Mouse (Mus musculus): ENCODE measurements around the gene Ror1. TPM values are rescaled to one million over a fixed set of nuclear protein-coding genes. Genes with fewer than 3 reads are reported as not detected.

Ror1 gene
- polyA plus RNA-seq, 1 experiment: 0.06 TPM

- no peaks in the 10 kb centered on the region for H3K36me3 ChIP-seq (ENCODE audit: control insufficient read depth, insufficient read depth)
- no peak overlapping the region for H3K4me2 ChIP-seq (ENCODE audit: low read depth)
- H3K27me3 ChIP-seq (ENCODE audit: control insufficient read depth, insufficient read depth, insufficient read length): no peaks in the 10 kb centered on the region
- no peak overlapping the region for H3K4me3 ChIP-seq
- TF ChIP-seq MYOG (IDR thresholded peaks at IDR 0.05; ENCODE audit: control insufficient read depth in 1 of 3, insufficient read depth in 1 of 3, insufficient read length in 2 of 3, low read depth in 2 of 3): no peak
- no peak for TF ChIP-seq POLR2A (IDR thresholded peaks at IDR 0.05; ENCODE audit: insufficient read length, low read depth)
- TF ChIP-seq POLR2AphosphoS2 (IDR thresholded peaks at IDR 0.05; ENCODE audit: insufficient read length, low read depth): no peak
- no peak for TF ChIP-seq CEBPB (IDR thresholded peaks at IDR 0.05; ENCODE audit: insufficient read depth, poor library complexity, severe bottlenecking)
- TF ChIP-seq USF1 (IDR thresholded peaks at IDR 0.05; ENCODE audit: low read depth): no peak
- TF ChIP-seq SRF (IDR thresholded peaks at IDR 0.05; ENCODE audit: control insufficient read depth, insufficient read length, low read depth): no peak
- TF ChIP-seq TCF3 (IDR thresholded peaks at IDR 0.05; ENCODE audit: insufficient read length, low read depth): no peak
- no peak for TF ChIP-seq REST (IDR thresholded peaks at IDR 0.05; ENCODE audit: insufficient read depth, insufficient read length)
- no peak for TF ChIP-seq TCF12 (IDR thresholded peaks at IDR 0.05; ENCODE audit: insufficient read depth, poor library complexity, severe bottlenecking)
- TF ChIP-seq E2F4 (IDR thresholded peaks at IDR 0.05; ENCODE audit: insufficient read depth): no peak
- TF ChIP-seq MYOD1 (IDR thresholded peaks at IDR 0.05; ENCODE audit: control insufficient read depth in 1 of 3, insufficient read length in 2 of 3, low read depth in 2 of 3): no peak
- no peak for TF ChIP-seq MAX (IDR thresholded peaks at IDR 0.05; ENCODE audit: low read depth)
- H3K79me2 ChIP-seq (ENCODE audit: control insufficient read depth, insufficient read depth): no peaks in the 10 kb centered on the region
- no peak overlapping the region for H3ac ChIP-seq (ENCODE audit: control insufficient read depth, insufficient read length)
These were observed 43.3 kb upstream of the Ror1 start for GRCm38 (mm10) chr4:100052258-100052657.

GRCm38 (mm10) chr4:100056046-100056445 lies 39.5 kb upstream of the Ror1 start:
- H3K27me3 ChIP-seq (ENCODE audit: control insufficient read depth, insufficient read depth, insufficient read length): peaks cover 5% of the 10 kb centered on the region
- H3K36me3 ChIP-seq (ENCODE audit: control insufficient read depth, insufficient read depth): no peaks in the 10 kb centered on the region
- H3ac ChIP-seq (ENCODE audit: control insufficient read depth, insufficient read length): no peak overlapping the region
- H3K4me2 ChIP-seq (ENCODE audit: low read depth): peak overlapping the region; percentile 44
- H3K4me3 ChIP-seq: no peak overlapping the region
- no peaks in the 10 kb centered on the region for H3K79me2 ChIP-seq (ENCODE audit: control insufficient read depth, insufficient read depth)
- no peak for TF ChIP-seq MAX (IDR thresholded peaks at IDR 0.05; ENCODE audit: low read depth)
- no peak for TF ChIP-seq TCF3 (IDR thresholded peaks at IDR 0.05; ENCODE audit: insufficient read length, low read depth)
- peak in 2 of 3 experiments; percentile 29 to 46 for TF ChIP-seq MYOG (IDR thresholded peaks at IDR 0.05; ENCODE audit: control insufficient read depth in 1 of 3, insufficient read depth in 1 of 3, insufficient read length in 2 of 3, low read depth in 2 of 3)
- TF ChIP-seq SRF (IDR thresholded peaks at IDR 0.05; ENCODE audit: control insufficient read depth, insufficient read length, low read depth): no peak
- no peak for TF ChIP-seq CEBPB (IDR thresholded peaks at IDR 0.05; ENCODE audit: insufficient read depth, poor library complexity, severe bottlenecking)
- peak in 2 of 3 experiments; percentile 35 to 46 for TF ChIP-seq MYOD1 (IDR thresholded peaks at IDR 0.05; ENCODE audit: control insufficient read depth in 1 of 3, insufficient read length in 2 of 3, low read depth in 2 of 3)

GRCm38 (mm10) chr4:100056446-100056845 lies 39.1 kb upstream of the Ror1 start:
- peak overlapping the region; percentile 44 for H3K4me2 ChIP-seq (ENCODE audit: low read depth)
- no peak overlapping the region for H3ac ChIP-seq (ENCODE audit: control insufficient read depth, insufficient read length)
- peaks cover 5% of the 10 kb centered on the region for H3K27me3 ChIP-seq (ENCODE audit: control insufficient read depth, insufficient read depth, insufficient read length)
- no peak for TF ChIP-seq SRF (IDR thresholded peaks at IDR 0.05; ENCODE audit: control insufficient read depth, insufficient read length, low read depth)
- no peak for TF ChIP-seq POLR2AphosphoS2 (IDR thresholded peaks at IDR 0.05; ENCODE audit: insufficient read length, low read depth)
- TF ChIP-seq USF1 (IDR thresholded peaks at IDR 0.05; ENCODE audit: low read depth): no peak
- TF ChIP-seq CEBPB (IDR thresholded peaks at IDR 0.05; ENCODE audit: insufficient read depth, poor library complexity, severe bottlenecking): no peak
- TF ChIP-seq MYOD1 (IDR thresholded peaks at IDR 0.05; ENCODE audit: control insufficient read depth in 1 of 3, insufficient read length in 2 of 3, low read depth in 2 of 3): no peak
- TF ChIP-seq TCF3 (IDR thresholded peaks at IDR 0.05; ENCODE audit: insufficient read length, low read depth): no peak
- no peak for TF ChIP-seq REST (IDR thresholded peaks at IDR 0.05; ENCODE audit: insufficient read depth, insufficient read length)
- TF ChIP-seq E2F4 (IDR thresholded peaks at IDR 0.05; ENCODE audit: insufficient read depth): no peak
- no peak for TF ChIP-seq POLR2A (IDR thresholded peaks at IDR 0.05; ENCODE audit: insufficient read length, low read depth)
- TF ChIP-seq MYOG (IDR thresholded peaks at IDR 0.05; ENCODE audit: control insufficient read depth in 1 of 3, insufficient read depth in 1 of 3, insufficient read length in 2 of 3, low read depth in 2 of 3): no peak
- H3K79me2 ChIP-seq (ENCODE audit: control insufficient read depth, insufficient read depth): no peaks in the 10 kb centered on the region
- no peak overlapping the region for H3K4me3 ChIP-seq
- H3K36me3 ChIP-seq (ENCODE audit: control insufficient read depth, insufficient read depth): no peaks in the 10 kb centered on the region

GRCm38 (mm10) chr4:100057381-100057780 lies 38.2 kb upstream of the Ror1 start:
- H3K4me2 ChIP-seq (ENCODE audit: low read depth): no peak overlapping the region

GRCm38 (mm10) chr4:100058631-100059030 lies 37.0 kb upstream of the Ror1 start:
- Histone ChIP-seq H3K4me2 (ENCODE audit: low read depth) (no peak overlapping the region), H3K36me3 (ENCODE audit: control insufficient read depth, insufficient read depth) (no peaks in the 10 kb centered on the region), H3K27me3 (ENCODE audit: control insufficient read depth, insufficient read depth, insufficient read length) (peaks cover 5% of the 10 kb centered on the region), H3K4me3 (no peak overlapping the region), H3K79me2 (ENCODE audit: control insufficient read depth, insufficient read depth) (no peaks in the 10 kb centered on the region), H3ac (ENCODE audit: control insufficient read depth, insufficient read length) (no peak overlapping the region)
- TF ChIP-seq MAX (IDR thresholded peaks at IDR 0.05; ENCODE audit: low read depth) (no peak), MYOG (IDR thresholded peaks at IDR 0.05; ENCODE audit: control insufficient read depth in 1 of 3, insufficient read depth in 1 of 3, insufficient read length in 2 of 3, low read depth in 2 of 3) (no peak), E2F4 (IDR thresholded peaks at IDR 0.05; ENCODE audit: insufficient read depth) (no peak), REST (IDR thresholded peaks at IDR 0.05; ENCODE audit: insufficient read depth, insufficient read length) (no peak), TCF3 (IDR thresholded peaks at IDR 0.05; ENCODE audit: insufficient read length, low read depth) (no peak), CEBPB (IDR thresholded peaks at IDR 0.05; ENCODE audit: insufficient read depth, poor library complexity, severe bottlenecking) (no peak), POLR2A (IDR thresholded peaks at IDR 0.05; ENCODE audit: insufficient read length, low read depth) (no peak), MYOD1 (IDR thresholded peaks at IDR 0.05; ENCODE audit: control insufficient read depth in 1 of 3, insufficient read length in 2 of 3, low read depth in 2 of 3) (no peak), TCF12 (IDR thresholded peaks at IDR 0.05; ENCODE audit: insufficient read depth, poor library complexity, severe bottlenecking) (no peak)

More at GRCm38 (mm10) chr4:100057381-100057780, 38.2 kb upstream of the Ror1 start:
- Histone ChIP-seq H3K79me2 (ENCODE audit: control insufficient read depth, insufficient read depth) (no peaks in the 10 kb centered on the region), H3ac (ENCODE audit: control insufficient read depth, insufficient read length) (no peak overlapping the region), H3K36me3 (ENCODE audit: control insufficient read depth, insufficient read depth) (no peaks in the 10 kb centered on the region), H3K27me3 (ENCODE audit: control insufficient read depth, insufficient read depth, insufficient read length) (peaks cover 5% of the 10 kb centered on the region), H3K4me3 (no peak overlapping the region)
- TF ChIP-seq MAX (IDR thresholded peaks at IDR 0.05; ENCODE audit: low read depth): no peak
